Mouse (Mus musculus): ENCODE results near the gene Gipc3.
A peak's percentile ranks its signal among the peaks of the same experiment; 100 is the strongest.

Gipc3 gene

DNA sequence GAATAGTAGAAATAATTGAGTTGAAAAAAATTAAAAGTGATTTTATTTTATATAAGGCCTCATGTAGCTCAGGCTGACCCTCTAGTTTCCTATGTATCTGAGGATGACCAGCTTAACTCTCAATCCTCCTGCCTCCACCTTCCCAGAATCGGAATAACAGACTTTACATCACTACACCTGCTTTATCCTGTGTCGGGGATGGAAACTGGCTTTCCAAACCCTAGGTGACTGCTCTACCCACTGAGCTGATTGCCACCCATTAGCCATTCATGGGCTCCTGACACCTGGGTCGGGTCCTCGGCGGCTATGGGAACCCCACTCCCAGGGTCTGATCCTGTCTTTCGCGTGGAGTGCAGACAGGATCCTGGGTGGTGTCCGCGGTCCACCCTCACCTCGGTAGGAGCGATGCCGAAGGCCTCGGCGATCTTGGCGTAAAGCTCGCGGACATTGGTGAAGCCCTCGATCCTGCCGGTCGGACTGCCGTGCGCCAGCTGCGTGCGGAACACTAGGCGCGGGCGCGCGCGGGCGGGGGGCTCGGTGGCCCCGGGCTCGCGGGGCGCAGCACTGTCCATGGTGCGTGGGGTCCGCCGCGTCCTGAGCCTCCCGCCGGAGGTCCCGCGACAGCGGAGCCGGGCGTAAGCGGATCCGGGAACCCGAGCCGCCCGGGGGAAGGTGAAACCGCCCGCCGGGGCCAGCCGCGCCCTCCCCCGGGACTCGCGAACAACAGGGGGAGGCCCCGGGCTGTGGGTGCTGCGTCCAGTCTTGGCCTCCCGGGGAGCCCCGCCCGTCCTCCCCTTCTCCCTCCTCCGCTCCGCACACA, at the start of gene Gipc3:
Gene Gipc3 (minus strand): TSS at position 581 of the 820 bp plus-strand sequence.
- no peak for DNase-seq

DNA sequence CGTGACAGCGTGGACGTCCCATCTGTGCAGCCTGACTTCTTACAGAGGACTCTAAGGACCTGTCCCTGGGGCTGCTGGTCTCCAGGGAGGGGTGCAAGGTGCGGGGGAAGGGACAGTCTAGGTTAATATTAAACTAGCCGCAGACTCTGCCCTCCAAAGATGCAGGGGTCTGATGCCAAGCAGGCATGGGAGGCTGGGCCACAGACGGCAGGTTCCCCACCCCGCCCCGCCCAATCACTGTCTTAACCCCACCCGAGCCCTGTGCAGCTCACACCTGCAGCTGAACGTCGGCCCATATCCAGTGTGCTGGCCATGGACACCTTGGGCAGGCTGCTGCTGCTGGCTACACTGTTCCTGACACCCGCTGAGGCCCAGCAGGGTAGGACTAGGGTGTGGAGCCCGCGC, 49.7 kb upstream of the Gipc3 start, which contains the start of gene Smim24:
Gene Smim24 (plus strand): TSS at position 271 of the 405 bp plus-strand sequence.
- DNase-seq: no peak

DNA sequence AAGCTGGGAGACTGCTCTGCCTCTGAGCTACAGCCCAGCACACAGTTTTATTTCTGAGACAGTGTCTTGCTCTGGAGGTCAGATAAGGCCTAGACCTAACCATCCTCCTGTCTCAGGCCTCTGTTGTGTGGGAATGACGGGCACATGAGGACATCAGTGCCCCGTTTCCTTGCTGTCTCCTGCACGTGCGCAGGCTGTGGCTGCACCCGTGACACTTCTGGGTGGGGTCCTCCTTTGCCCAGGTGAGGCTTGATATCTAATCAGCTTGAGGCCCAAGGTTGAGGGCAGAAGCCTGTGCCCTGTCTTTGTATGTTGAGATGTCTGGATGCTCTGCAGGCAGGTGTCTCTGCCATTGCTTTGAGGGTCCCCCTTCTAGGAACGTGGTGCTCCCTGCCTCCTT, 49.2 kb upstream of the Gipc3 start:
- DNase-seq: no peak

DNA sequence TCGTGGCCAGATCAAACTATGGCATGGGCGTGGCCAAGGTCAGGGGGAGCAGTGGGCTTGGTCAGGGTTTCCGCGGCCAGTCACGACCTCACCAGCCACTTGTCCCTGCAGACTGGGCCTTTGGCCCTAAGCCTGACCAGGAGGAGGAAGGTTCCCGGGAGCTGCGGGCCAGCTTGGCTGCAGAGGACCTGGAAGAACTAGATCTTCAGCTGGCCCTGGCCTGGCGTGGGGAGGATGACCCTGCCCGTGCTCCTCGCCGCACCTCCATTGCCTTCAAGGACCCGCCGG, 47.6 kb upstream of the Gipc3 start:
- DNase-seq: no peak

DNA sequence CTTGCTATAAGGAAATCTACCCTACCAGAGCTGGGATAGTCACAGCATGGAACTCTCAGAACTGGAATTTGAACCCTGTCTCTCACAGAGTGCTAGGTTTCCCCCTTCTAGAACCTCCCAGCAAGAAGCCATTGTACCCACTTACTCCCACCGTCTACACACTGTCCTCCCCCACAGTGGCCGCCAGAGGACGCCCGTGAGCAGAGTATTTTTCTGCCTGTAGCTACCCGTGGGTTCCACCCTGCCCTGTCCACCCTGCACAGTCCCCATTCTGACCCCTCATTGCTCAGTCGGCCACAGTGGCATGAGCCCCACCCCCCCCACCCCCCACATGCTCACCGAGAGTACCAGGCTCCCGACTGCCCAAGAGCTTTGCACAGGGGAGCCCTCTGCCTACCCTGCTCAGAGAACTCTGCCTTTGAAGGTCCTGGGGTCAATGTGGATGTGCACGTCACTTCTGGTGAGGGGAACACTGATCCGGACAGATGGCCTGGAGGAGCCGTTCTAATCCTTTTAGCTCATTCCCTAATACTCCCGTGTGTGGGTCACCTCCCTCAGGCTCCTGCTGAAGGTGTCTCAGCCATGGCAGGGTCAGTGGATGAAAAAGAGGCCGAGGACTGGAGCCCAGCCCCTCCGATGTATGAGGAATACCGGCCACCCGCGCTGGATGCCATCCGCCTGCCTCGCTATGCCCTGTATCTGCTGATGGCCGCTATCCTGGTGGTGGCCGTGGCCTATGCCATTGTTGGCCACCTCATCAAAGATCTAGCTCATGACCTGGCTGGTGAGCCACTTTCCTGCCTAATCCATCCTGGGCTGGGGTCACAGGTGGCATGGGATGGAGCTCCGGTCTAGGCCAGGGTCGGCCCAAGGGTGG, 47.0 kb upstream of the Gipc3 start:
- peak; percentile 78 to 82 for DNase-seq

DNA sequence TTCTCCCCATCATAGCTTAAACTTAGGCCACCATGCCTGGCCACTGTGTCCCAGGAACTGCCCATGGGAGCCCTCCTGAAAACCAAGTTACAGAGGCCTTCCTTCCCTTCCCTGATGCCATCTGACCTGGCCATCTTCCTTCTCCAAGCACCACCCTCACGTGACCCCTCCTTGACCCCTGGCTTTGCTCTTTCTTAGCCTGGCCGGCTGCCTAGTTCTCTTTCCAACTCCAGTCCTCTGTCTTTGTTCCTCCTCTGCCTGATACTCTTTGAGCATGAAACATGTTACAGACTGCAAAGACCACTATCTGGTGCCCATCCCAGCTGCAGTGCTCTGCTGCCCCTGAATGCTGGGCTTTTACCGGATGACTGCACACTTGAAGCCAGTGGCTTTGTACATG, 46.3 kb upstream of the Gipc3 start:
- no peak for DNase-seq

DNA sequence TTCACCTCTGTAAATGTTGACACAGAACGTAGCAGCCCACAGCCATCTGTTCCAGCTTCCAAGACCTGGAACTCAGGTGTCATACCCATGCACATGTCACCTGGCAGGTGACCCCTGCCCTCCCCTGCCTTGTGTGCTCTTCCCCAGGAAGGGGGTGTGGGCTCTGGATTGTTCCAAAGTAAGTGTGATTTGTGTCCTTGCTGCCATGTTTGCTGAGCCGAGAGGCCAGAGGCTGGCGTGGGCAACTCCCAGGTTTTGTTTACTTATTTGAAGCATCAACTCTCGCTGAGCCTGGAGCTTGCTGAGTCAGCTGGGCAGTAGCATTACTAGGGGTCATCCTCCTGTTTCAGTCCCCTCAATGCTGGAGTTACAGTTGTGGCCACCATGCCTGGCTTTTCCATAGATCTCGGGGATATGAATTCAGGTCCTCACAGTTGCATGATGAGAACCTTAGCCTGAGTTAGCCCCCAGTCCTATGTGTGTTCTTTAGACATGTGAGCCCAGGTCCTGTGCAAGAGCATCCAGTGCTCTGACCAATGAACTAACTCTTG, 45.5 kb upstream of the Gipc3 start, which contains the start of gene Gm48552:
Gene Gm48552 (plus strand): TSS at position 501 of the 551 bp plus-strand sequence.
- DNase-seq: no peak

DNA sequence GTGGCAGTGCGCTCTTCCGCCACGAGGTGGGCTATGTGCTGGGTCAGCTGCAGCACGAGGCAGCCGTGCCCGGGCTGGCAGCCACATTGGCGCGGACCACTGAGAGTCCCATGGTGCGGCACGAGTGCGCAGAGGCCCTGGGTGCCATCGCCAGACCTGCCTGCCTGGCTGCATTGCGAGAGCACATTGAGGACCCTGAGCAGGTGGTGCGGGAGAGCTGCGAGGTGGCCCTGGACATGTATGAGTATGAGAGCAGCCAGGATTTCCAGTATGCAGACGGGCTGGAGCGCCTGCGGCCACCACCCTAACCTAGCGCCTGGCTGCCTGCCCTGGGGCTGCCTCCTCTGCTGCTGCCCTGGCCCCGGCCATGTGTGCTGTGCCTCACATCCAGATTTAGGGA, 44.6 kb upstream of the Gipc3 start:
- no peak for DNase-seq

DNA sequence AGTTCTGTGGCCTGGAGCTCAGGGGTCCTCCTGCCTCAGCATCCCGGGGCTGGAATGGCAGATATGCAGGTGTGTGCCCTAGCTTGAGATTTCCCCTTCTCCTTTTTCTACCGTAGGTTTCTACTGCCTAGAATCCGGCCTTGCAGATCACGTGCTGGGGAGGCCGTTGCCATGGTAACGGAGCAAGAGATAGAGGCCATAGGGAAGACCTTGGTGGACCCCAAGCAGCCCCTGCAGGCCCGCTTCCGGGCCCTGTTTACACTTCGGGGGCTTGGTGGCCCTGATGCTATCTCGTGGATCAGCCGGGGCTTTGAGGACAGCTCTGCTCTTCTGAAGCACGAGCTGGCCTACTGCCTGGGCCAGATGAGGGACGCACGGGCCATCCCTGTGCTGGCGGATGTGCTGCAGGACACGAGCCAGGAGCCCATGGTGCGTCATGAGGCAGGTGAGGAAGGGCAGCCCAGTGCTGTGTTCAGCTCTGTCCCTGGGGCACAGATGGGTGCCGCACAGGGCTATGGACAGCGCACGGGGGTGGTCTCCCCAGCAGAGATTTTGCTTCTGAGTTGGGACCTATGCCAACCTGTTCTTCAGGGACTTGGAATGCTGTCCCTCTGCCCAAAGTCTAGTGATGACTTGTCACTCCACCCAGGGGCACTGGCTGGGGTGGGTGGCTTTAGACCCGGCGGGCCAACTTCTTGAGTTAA, 42.7 kb upstream of the Gipc3 start:
- DNase-seq: no peak

DNA sequence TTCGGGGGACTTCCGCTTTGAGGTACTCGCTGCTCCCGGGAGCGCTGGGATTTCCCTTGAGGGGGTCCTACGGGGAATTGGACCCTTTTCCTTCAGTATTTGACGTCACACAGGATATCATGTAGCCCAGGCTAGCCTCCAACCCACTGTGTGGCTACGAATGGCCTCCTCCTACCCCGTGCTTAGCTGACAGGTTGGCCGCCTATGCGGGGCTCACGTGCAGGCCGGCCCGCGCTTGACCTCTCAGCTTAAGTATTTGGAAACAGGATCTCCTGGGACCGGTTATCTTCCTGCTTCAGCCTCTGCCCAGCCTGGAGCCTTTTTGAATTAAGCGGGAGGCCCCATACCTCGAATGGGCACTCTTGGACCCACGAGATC, 41.5 kb upstream of the Gipc3 start:
- DNase-seq: no peak

DNA sequence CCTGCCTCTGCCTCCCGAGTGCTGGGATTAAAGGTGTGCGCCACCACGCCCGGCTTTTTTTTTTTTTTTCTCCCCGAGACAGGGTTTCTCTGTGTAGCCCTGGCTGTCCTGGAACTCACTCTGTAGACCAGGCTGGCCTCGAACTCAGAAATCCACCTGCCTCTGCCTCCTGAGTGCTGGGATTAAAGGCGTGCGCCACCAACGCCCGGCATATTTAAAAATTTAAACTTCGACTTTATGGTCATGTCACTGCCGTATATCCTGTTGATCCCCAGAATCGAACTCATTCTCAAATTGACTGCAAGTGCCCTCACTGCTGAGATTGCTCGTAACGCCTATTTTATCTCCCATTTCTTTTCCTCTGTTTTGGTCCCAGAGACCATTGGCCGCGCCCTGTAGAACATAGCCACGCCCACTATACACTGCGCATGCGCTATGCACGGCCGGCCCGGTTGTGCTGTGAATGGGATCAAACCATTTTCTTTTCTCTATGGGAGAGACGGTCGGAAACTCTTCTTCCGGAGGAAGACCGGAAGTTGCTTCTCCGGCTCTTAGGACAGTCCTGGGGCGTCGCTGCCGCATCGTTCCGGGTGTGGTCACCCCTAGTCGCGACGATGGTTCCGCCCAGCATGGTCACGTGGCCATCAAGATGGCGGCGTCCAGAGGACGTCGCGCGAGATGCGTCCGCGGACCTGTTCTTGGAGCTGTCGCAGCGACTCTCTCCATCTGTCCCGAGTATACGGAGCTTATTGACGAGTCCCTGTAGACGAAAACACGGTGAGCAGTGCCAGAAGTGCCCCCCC, 40.9 kb upstream of the Gipc3 start, which contains the start of the genes Dohh and Gm48551:
Gene Dohh (plus strand): TSS at position 627 of the 803 bp plus-strand sequence.
Gene Gm48551 (plus strand): TSS at position 665 of the 803 bp plus-strand sequence.
- DNase-seq: peak; percentile 99 to 100

DNA sequence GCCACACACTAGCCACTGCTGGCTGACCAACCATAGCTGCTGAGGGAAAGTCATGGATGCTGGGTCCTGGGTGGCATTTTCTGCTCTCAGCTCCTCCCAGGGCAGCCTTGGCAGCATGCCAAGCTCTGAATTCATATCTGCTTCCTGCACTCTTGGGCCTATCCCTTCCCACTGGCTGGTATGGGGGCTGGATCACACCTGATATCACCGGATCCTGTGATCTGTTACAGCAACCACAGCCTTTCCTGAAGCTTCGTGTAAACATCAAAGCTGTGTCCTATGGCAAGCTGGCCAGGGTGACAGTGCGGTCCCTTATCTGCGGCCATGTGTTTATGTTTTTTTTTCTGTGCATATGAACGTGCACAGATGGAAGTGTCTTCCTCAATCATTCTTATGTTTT, 39.0 kb upstream of the Gipc3 start:
- DNase-seq: no peak

DNA sequence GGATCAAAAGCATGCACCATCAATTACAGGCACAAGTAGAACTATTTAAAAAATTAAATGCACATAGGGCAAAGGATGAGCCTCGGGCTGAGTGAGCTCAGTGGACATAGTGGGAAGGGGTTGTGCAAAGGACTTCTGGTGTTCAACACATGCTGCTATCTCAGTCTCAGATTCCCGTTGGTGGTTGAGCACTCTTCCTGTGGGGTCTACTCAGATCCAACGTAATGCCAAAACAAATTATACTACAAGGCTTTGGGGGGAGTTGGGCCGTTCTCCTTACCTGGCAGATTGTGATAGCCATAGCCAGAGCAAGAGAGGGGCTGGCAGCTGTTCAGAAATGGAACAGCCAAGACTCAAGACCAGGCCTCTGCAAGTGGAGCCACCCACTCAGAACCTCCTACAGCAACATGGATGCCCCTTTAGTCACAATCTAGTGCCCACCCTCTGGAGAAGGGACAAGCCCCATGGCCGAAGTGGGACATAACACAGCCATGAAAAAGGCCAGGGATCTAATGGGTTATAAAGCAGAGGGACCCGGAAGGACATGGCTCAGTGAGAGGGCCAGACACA, 36.8 kb upstream of the Gipc3 start:
- no peak for DNase-seq

DNA sequence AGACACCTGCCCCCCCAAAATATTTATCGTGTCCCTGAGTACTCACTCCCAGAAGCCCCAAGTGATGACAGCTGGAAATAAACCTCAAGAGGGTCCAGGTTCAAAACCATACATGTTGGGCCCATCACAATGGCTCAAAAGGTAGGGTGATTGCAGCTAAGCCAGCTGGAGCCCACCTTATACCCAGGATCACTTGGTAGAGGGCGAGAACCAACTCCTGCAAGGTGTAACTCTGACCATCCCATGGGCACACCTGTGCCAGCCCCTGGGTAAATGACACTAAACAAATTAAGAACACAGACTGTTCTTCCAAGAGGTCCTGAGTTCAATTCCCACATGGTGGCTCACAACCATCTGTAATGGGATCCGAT, 36.1 kb upstream of the Gipc3 start:
- no peak for DNase-seq

DNA sequence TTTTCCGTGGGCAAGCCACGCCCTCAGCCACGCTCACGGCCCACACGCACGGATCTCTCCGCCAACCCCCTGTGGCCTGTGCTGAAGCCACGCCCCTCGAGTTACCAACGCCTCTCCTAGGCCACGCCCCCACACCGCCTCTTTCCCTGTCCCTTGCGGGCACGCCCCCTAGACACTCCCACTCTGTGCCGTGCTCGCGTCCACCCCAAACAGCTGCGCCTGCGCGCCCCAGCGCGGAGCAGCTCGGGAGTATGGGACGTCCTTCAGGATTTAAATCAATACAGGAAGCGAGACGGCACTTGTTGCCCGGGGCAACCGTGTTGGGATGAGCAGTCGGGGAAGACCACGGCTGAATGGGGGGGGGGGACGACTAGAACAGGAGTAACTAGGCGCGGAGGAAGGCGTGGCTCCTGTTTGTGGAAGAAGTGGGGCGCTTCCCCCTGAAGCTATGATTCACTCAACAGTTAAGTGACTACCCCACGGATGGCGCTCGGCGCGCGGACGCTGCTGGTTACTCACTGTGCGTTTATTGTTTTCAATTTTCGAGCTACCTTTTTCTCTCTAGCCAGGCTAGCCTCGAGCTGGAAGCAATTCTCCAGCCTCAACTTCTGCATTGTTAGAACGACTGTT, 35.6 kb upstream of the Gipc3 start:
- DNase-seq: peak; percentile 100

DNA sequence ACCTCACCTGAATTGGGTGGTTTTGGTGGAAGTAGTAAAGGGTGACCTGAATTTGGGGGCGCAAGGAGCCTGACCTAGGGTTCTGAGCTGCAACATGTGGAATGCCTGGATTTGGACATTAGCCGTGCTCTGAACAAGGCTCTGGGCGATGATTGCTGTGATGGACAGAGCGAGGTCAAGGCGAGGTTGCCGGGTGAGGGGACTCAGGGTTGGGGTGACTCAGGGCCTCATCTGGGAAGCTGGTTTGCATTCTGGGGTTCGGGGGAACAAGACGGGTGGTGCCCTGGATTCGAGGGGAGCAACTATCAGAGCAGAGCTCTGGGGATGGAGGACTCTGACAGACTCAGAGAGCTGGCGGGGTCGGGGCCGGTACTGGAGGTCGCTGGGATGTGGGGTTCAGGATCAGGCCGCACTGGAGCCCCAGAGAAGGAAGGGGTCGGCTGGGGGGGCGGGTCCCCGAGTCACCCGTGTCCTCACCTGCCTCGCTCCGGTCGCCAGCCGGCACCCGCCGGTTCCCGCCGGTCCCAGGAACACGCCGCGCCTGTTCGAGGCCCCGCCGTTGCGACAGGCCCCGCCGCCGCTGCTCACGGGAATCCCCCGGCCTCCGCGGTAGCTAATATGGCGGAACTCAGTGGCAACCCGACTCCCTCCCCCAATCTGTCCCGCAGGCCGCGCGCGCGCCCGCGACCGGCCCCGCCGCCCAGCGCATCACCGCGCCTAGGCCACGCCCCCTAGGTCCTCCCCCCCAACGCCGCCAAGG, 34.9 kb upstream of the Gipc3 start, which contains the start of gene Fzr1:
Gene Fzr1 (minus strand): TSS at position 724 of the 760 bp plus-strand sequence.
- no peak for DNase-seq

DNA sequence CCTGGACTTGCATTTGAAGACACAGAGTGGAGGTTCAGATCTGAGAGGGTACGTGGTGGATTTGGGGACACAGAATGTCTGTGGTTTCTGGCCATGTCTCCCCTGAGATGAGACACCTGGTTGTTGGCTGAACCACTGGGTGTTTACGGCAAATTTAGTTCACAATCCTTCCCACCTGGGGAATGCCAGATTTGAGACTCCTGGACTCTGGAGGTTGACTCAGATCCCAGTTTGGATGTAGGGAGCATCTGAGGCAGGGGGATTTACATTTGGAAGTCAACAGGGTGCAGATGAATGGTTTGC, 34.2 kb upstream of the Gipc3 start:
- no peak for DNase-seq

DNA sequence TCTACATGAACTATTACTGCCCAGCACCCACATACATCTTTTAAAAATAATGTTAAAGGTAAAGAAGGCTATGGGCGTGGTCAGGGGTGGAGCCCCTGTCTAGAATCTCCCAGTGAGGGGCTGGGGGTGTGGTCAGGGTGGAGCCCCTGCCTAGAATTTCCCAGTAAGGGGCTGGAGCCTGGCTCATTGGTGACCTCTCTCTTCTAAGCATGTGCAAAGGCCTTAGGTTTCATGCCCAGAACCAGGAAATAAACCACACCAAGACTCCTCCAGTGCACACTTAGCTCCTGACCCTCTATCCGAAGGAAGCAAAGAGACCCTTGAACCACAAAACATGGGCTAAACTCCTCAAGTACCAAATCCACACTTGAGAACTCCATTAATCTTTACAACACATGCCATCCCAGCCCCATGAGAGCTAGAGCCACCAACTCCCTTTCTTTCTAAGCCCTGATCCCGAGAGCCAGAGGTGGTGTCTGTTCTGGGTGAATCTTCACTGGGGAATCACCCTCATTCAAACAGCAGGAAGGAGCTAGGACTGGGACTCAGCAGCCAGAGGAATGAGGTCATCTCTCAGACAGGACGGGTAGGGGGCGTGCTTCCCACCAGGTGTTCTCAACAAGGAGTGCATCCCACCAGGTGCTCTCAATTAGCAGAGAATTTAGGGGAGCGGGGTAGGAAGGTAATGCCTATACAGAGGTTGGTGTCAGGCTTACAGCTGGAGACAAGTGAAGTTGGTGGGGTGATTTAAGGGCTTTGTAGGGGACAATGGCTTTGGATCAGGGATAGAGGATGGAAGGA, 33.7 kb upstream of the Gipc3 start:
- DNase-seq: no peak

DNA sequence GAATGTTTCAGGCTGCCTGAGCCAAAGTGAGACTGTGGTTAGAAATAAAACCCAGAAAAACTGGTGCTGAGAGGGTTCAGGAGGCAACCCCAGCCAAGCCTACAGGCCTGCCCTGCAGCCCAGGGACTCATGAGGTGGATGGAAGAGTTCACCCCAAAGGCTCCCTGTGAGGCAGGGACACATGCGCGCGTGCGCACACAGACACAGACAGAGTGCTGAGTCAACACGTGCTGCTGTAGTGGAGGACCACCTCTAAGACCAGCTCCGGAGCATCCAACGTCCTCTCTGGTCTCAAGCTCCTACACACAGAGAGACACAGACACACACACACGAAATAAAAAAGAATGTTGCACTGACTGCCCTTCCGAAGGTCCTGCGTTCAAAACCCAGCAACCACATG, 32.3 kb upstream of the Gipc3 start:
- no peak for DNase-seq

DNA sequence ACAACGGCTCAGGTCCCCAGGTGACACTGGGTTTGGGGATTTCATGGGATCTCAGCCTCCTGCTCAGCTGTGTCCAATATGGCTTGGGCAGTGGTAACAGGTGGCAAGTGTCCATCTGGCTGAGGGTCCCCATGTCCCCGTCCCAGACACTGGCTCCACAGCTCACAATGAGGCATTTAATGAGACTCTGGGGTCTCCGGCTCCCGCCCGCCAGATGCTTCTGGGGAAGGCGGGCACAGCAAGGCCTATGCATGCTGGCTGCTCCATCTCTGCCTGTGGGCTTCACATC, 24.1 kb upstream of the Gipc3 start:
- no peak for DNase-seq
